Mouse (Mus musculus) kidney, embryonic 14.5 days (tissue): ENCODE data around the gene Pgpep1. TPM values are rescaled to one million over a fixed set of nuclear protein-coding genes. Genes with fewer than 3 reads are reported as not detected.
A peak's percentile ranks its signal among the peaks of the same experiment; 100 is the strongest.

ENCODE experiments used
- ATAC-seq: fragments of 200-750 bp; cut with Nextera tagmentation; 2 replicates; pipeline ENCODE4 v1.8.0; 2017; ENCODE audit warnings: moderate number of reproducible peaks, mild to moderate bottlenecking, moderate TSS enrichment, moderate library complexity; ENCODE audit not compliant: low FRiP score, low TSS enrichment
- H3K27ac ChIP-seq: fragments of 300-500 bp; sonication (generic); 2 replicates; pipeline ENCODE4 v1.5.1; 2014; ENCODE audit warnings: low read depth, mild to moderate bottlenecking, low read length, moderate library complexity, mixed read lengths
- H3K27me3 ChIP-seq: fragments of 300-500 bp; sonication (generic); 2 replicates; pipeline ENCODE4 v1.6.1; 2014; ENCODE audit warnings: mild to moderate bottlenecking, low read length; ENCODE audit not compliant: control insufficient read depth, insufficient read depth
- H3K36me3 ChIP-seq: fragments of 300-500 bp; sonication (generic); 2 replicates; pipeline ENCODE4 v1.6.1; 2014; ENCODE audit warnings: low read length, mixed read lengths; ENCODE audit not compliant: control insufficient read depth, insufficient read depth
- H3K4me1 ChIP-seq: fragments of 300-500 bp; sonication (generic); 2 replicates; pipeline ENCODE4 v1.6.1; 2014; ENCODE audit warnings: low read length, mixed read lengths; ENCODE audit not compliant: control insufficient read depth, insufficient read depth
- H3K4me2 ChIP-seq: fragments of 300-500 bp; sonication (generic); replicated peaks from 2 replicates; pipeline ENCODE4 v1.6.1; 2014; ENCODE audit warnings: low read depth, mild to moderate bottlenecking, low read length
- H3K4me3 ChIP-seq: fragments of 300-500 bp; sonication (generic); 2 replicates; pipeline ENCODE4 v1.5.1; 2014; ENCODE audit warnings: mild to moderate bottlenecking, low read length
- H3K9ac ChIP-seq: fragments of 300-500 bp; sonication (generic); 2 replicates; pipeline ENCODE4 v1.6.1; 2014; ENCODE audit warnings: low read depth, mild to moderate bottlenecking, low read length, moderate library complexity
- H3K9me3 ChIP-seq: fragments of 300-500 bp; sonication (generic); 2 replicates; pipeline ENCODE4 v1.6.1; 2016; ENCODE audit warnings: low read length; ENCODE audit not compliant: control insufficient read depth
- WGBS: fragments of 180-500 bp; shearing (Covaris S2); extraction: QIAGEN DNeasy Blood & Tissue Kit; methylation state at CpG from one replicate; pipeline ENCODE4 v1.1.7; 2014; 5-methylcytosine and 5-hydroxymethylcytosine counted together
- polyA plus RNA-seq: library from polyadenylated mRNA; unstranded; fragments of >200 nt; fragmentation: Nextera tagmentation; extraction: Ambion mirVana; gene quantifications from 2 replicates; pipeline ENCODE4 v1.2.1, GENCODE M21; 2014

Gene Pgpep1
- polyA plus RNA-seq, 1 experiment from 2014 or later: 62.2 TPM

DNA sequence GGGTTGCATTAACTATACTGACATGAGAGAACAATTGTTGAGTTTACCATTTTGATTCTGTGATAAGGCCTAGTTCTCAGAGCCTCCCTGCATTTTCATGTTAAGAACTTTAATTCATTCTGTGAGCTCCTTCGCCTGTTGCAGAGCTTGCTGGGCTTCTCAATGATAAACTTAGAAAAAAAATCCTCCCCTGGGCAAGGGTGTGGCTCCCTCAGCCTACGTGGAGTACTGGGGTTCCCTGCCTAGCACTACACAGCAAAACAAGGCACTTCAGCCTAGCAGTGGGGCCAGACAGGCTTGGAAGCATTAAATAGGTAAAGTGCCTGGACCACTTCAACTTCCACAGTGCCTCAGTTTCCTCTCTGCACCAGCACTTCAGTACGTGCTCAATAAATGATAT, 21.2 kb upstream of the Pgpep1 start:
- Histone ChIP-seq H3K4me3 (no peak overlapping the region), H3K36me3 (peaks cover 28% of the 10 kb centered on the region), H3K9ac (no peak overlapping the region), H3K4me1 (peaks cover 8% of the 10 kb centered on the region; the same call in 1 of the 2 replicates), H3K9me3 (no peaks in the 10 kb centered on the region), H3K27me3 (no peaks in the 10 kb centered on the region), H3K4me2 (no peak overlapping the region), H3K27ac (no peak overlapping the region)
- WGBS: 75% methylated on average over 3 of the region's 3 CpGs
- ATAC-seq: no peak

GRCm38 (mm10) chr8:70680039-70680438, 19.9 kb upstream of the Pgpep1 start:
- no peak for ATAC-seq
- Histone ChIP-seq H3K9me3 (no peaks in the 10 kb centered on the region), H3K27me3 (no peaks in the 10 kb centered on the region), H3K36me3 (peaks cover 31% of the 10 kb centered on the region), H3K4me2 (no peak overlapping the region), H3K27ac (no peak overlapping the region), H3K4me3 (no peak overlapping the region), H3K9ac (no peak overlapping the region), H3K4me1 (peaks cover 10% of the 10 kb centered on the region)
- WGBS: 69% methylated on average over 3 of the region's 3 CpGs

GRCm38 (mm10) chr8:70679404-70679803, 19.2 kb upstream of the Pgpep1 start:
- 96% methylated on average over 4 of the region's 4 CpGs for WGBS

GRCm38 (mm10) chr8:70678679-70679078, 18.5 kb upstream of the Pgpep1 start:
- Histone ChIP-seq H3K4me2 (no peak overlapping the region), H3K27me3 (no peaks in the 10 kb centered on the region), H3K9ac (no peak overlapping the region), H3K27ac (no peak overlapping the region), H3K36me3 (peaks cover 34% of the 10 kb centered on the region), H3K4me1 (peaks cover 22% of the 10 kb centered on the region), H3K4me3 (no peak overlapping the region), H3K9me3 (no peaks in the 10 kb centered on the region)
- ATAC-seq: no peak

More at GRCm38 (mm10) chr8:70679404-70679803, 19.2 kb upstream of the Pgpep1 start:
- H3K4me1 ChIP-seq: peaks cover 17% of the 10 kb centered on the region
- H3K36me3 ChIP-seq: peaks cover 34% of the 10 kb centered on the region
- no peak overlapping the region for H3K4me2 ChIP-seq
- H3K9ac ChIP-seq: no peak overlapping the region
- no peak for ATAC-seq
- no peak overlapping the region for H3K27ac ChIP-seq
- H3K9me3 ChIP-seq: no peaks in the 10 kb centered on the region
- H3K27me3 ChIP-seq: no peaks in the 10 kb centered on the region
- H3K4me3 ChIP-seq: no peak overlapping the region

- ATAC-seq: no peak
- Histone ChIP-seq H3K27me3 (no peaks in the 10 kb centered on the region), H3K4me1 (peaks cover 23% of the 10 kb centered on the region), H3K36me3 (peaks cover 34% of the 10 kb centered on the region), H3K27ac (no peak overlapping the region), H3K4me2 (no peak overlapping the region), H3K9me3 (no peaks in the 10 kb centered on the region), H3K4me3 (no peak overlapping the region), H3K9ac (peak overlapping the region; percentile 23; the same call in 1 of the 2 replicates)
- 77% methylated on average over 15 of the region's 15 CpGs for WGBS
These were observed 17.4 kb upstream of the Pgpep1 start for GRCm38 (mm10) chr8:70677451-70678080.

DNA sequence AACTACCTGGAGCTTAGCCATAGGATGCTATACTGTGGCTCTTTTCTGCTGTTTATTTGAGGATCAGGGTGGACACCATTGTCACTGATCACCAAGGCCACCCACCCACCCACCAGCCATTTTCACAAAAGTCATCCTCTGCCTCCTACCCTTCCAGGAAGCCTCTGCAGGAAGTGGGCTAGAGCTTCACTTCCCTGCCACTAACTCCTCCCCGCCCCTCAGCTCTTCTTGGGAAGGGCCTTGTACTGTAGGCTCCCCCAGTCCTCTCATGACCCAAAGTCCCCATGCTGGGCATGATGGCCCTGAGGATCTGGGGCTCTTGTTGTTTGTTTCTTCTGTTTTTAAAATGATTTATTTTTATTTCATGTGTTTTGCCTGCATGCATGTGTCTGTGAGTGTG, 15.1 kb upstream of the Pgpep1 start:
- H3K27me3 ChIP-seq: no peaks in the 10 kb centered on the region
- H3K4me2 ChIP-seq: no peak overlapping the region; the same call in 1 of the 2 replicates
- no peak overlapping the region; the same call in 1 of the 2 replicates for H3K27ac ChIP-seq
- ATAC-seq: no peak
- H3K4me1 ChIP-seq: peaks cover 19% of the 10 kb centered on the region
- no peak overlapping the region for H3K9ac ChIP-seq
- 89% methylated on average over 1 of the region's 1 CpGs for WGBS
- peaks cover 34% of the 10 kb centered on the region for H3K36me3 ChIP-seq
- no peaks in the 10 kb centered on the region for H3K9me3 ChIP-seq
- no peak overlapping the region for H3K4me3 ChIP-seq

DNA sequence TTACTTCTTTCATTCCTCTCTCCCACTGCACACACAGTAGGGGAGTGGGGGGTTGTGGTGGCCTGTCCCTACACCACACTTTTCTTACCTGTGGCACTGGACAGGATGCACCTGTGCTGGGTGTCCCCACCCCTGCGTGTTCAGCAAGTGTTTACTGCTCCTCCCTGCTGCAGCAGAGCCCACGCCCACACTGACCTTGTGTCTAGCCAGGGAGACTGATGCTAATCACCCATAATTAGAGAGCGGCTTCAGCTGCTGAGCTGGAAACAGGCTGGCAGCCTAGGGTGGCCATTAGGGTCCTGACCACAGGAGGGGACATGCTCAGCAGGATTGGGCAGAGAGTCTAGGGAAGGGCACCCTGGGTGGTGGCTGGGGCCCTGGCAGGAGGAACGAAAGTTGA, 14.5 kb upstream of the Pgpep1 start:
- ATAC-seq: no peak
- H3K27ac ChIP-seq: peak overlapping the region; percentile 37; the same call in 1 of the 2 replicates
- H3K27me3 ChIP-seq: no peaks in the 10 kb centered on the region
- H3K4me2 ChIP-seq: no peak overlapping the region; the same call in 1 of the 2 replicates
- H3K36me3 ChIP-seq: peaks cover 33% of the 10 kb centered on the region
- 72% methylated on average over 4 of the region's 4 CpGs for WGBS
- peaks cover 19% of the 10 kb centered on the region for H3K4me1 ChIP-seq
- peak overlapping the region; percentile 78; the same call in 1 of the 2 replicates for H3K9ac ChIP-seq
- no peak overlapping the region; the same call in 1 of the 2 replicates for H3K4me3 ChIP-seq
- no peaks in the 10 kb centered on the region for H3K9me3 ChIP-seq

DNA sequence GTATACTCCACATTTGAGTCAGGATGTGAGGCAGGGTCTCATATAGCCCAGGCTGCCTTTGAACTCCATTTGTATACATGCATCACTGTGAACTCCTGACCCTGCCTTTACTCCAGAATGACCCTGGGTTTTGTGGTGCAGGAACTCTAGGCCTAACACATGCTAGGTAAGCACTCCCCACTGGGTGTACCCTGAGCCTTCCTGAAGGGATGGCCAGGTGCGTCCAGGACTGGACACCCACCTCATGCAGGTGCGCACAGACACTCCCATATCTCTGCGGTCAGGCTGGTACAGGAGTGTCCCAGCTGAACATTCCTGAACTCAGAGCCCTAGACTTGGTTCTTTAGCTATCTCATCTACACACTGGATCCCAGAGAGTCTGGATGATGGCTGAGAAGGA, 13.9 kb upstream of the Pgpep1 start:
- Histone ChIP-seq H3K9me3 (no peaks in the 10 kb centered on the region), H3K27me3 (no peaks in the 10 kb centered on the region), H3K4me1 (peaks cover 19% of the 10 kb centered on the region), H3K4me2 (peak overlapping the region; percentile 64), H3K4me3 (peak overlapping the region; percentile 69), H3K27ac (peak overlapping the region; percentile 98), H3K9ac (peak overlapping the region; percentile 78), H3K36me3 (peaks cover 27% of the 10 kb centered on the region)
- ATAC-seq: no peak
- 86% methylated on average over 3 of the region's 3 CpGs for WGBS

- WGBS: under 1% methylated on average over 60 of the region's 60 CpGs
- Histone ChIP-seq H3K36me3 (peaks cover 18% of the 10 kb centered on the region), H3K9ac (peak within 1 kb of the TSS; percentile 78), H3K27me3 (no peaks in the 10 kb centered on the region), H3K4me3 (peak within 1 kb of the TSS; percentile 69), H3K27ac (peak within 1 kb of the TSS; percentile 98), H3K4me2 (peak within 1 kb of the TSS; percentile 64), H3K9me3 (no peaks in the 10 kb centered on the region), H3K4me1 (peaks cover 19% of the 10 kb centered on the region)
- ATAC-seq: peak; percentile 96
These were observed 13.1 kb upstream of the Pgpep1 start, which contains the start of gene Lsm4 for GRCm38 (mm10) chr8:70673079-70673856. TSS of gene Lsm4 (plus strand) at chr8:70673248.
